Mouse (Mus musculus) cerebellum, adult 2 months (tissue): ENCODE measurements at regions not wholly inside any gene's neighbourhood (a gene's known extent, or its start where the extent isn't known, plus 50 kb on each side); places are given as distances from the start of the nearest gene placed in this dataset.

Experiments used
- DNase-seq, 2 experiments: peaks; one replicate each; pipeline ENCODE4 v3.0.0; 2021
- H3K27ac ChIP-seq: fragments of 200-500 bp; 2 replicates; pipeline ENCODE4 v1.5.1; 2012; ENCODE audit warnings: low read length, control low read depth, inconsistent platforms; ENCODE audit not compliant: insufficient read depth
- H3K27me3 ChIP-seq: fragments of 200-500 bp; 2 replicates; pipeline ENCODE4 v1.6.1; 2012; ENCODE audit warnings: inconsistent platforms, mild to moderate bottlenecking, low read length, moderate library complexity; ENCODE audit not compliant: control insufficient read depth, insufficient read depth
- H3K4me1 ChIP-seq: fragments of 200-500 bp; 2 replicates; pipeline ENCODE4 v1.6.1; 2011; ENCODE audit warnings: low read length; ENCODE audit not compliant: control insufficient read depth, insufficient read depth
- H3K4me3 ChIP-seq: fragments of 200-500 bp; replicated peaks from 2 replicates; pipeline ENCODE3; 2011; ENCODE audit warnings: mild to moderate bottlenecking, low read depth, low read length, control low read depth; ENCODE audit not compliant: insufficient read depth
- CTCF ChIP-seq: fragments of 200-500 bp; IDR thresholded peaks from 2 replicates; pipeline ENCODE4 v1.5.1; 2011; ENCODE audit warnings: low read depth, mild to moderate bottlenecking, control low read depth, low read length, moderate library complexity, borderline replicate concordance; ENCODE audit not compliant: insufficient read depth
- POLR2A ChIP-seq: fragments of 200-500 bp; IDR thresholded peaks from 2 replicates; pipeline ENCODE4 v1.6.1; 2011; ENCODE audit warnings: low read length, control low read depth, borderline replicate concordance; ENCODE audit not compliant: insufficient read depth
- whole genome bisulfite sequencing: fragments of 180-500 bp; shearing (Covaris S2); methylation state at CpG from one replicate; pipeline ENCODE4 v1.1.7; 2018; 5-methylcytosine and 5-hydroxymethylcytosine counted together

DNA sequence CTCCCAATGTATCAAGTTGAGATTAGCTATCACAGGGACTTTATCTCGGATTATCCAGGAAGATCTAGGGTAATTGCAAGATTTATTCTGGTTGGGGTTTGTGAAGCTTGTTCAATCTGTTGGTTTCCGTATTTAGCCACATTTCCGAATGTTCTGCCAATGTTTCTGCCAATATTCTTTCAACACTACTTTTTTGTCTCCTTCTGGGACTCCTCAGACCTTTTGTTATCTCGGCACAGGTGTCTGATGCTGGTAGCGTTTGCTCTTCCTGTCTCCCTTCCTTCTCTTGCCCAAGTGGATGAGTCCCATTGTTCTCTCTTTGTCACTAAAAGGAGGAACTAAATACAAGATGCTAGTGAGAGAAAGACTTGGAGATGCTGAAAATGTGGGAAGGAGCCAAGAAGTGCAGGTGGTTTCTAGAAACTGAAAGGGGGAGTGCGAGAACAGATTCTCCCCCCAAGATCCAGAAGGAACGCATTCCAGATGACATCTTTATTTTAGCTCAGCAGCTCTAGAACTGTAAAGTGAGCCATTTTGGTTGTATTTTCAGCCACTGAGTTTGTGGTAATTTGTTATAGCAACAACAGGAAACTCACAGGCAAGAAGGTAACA lies 159.7 kb downstream of the CK137956 start:
- DNase-seq: no peak

GRCm38 (mm10) chr4:127809006-127809405 lies 161.7 kb downstream of the CK137956 start:
- Histone ChIP-seq H3K27ac (no peak overlapping the region), H3K4me3 (no peak overlapping the region), H3K27me3 (no peaks in the 10 kb centered on the region), H3K4me1 (no peaks in the 10 kb centered on the region)
- no peak for DNase-seq
- TF ChIP-seq POLR2A (no peak), CTCF (no peak)
- WGBS: 68% methylated on average over 6 of the region's 6 CpGs

More for the DNA sequence above, 159.7 kb downstream of the CK137956 start:
- Histone ChIP-seq H3K4me3 (no peak overlapping the region), H3K27ac (no peak overlapping the region), H3K27me3 (no peaks in the 10 kb centered on the region), H3K4me1 (no peaks in the 10 kb centered on the region)
- WGBS: 76% methylated on average over 7 of the region's 7 CpGs
- TF ChIP-seq POLR2A (no peak), CTCF (no peak)

DNA sequence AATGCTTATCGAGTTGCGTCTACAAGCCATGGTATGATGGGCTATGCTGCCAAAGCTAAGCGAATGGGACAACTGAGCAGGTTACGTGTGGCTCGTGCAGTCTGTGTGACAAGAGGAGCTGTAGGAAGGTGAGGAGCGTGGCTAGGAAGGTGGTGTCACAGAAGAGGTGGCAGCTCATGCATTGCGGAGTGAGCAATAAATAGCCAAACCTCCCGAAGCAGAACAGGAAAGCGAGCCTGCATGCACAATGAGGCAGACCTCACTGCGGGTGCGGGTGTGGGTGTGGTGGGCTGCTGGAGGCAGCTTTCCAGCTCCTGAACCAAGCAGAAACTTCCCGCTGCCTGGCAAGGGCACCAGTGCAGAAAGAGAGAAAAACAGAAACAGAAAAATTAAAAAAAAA lies 181.5 kb downstream of the CK137956 start:
- Histone ChIP-seq H3K27me3 (no peaks in the 10 kb centered on the region), H3K4me1 (no peaks in the 10 kb centered on the region), H3K4me3 (no peak overlapping the region), H3K27ac (no peak overlapping the region)
- DNase-seq: no peak
- TF ChIP-seq POLR2A: no peak
- TF ChIP-seq CTCF: no peak
- WGBS: 49% methylated on average over 12 of the region's 12 CpGs

GRCm38 (mm10) chr4:127785786-127786185 lies 185.0 kb downstream of the CK137956 start:
- H3K27ac ChIP-seq: no peak overlapping the region
- peak in 1 of 2 experiments; percentile 27 for DNase-seq
- WGBS: 70% methylated on average over 3 of the region's 3 CpGs
- no peak overlapping the region for H3K4me3 ChIP-seq
- H3K27me3 ChIP-seq: no peaks in the 10 kb centered on the region
- H3K4me1 ChIP-seq: no peaks in the 10 kb centered on the region
- no peak for TF ChIP-seq CTCF
- no peak for TF ChIP-seq POLR2A

GRCm38 (mm10) chr4:127771966-127772500 lies 198.7 kb downstream of the CK137956 start:
- peak; percentile 23 to 28 for DNase-seq
- 9% methylated on average over 5 of the region's 5 CpGs for WGBS
- TF ChIP-seq CTCF (no peak), POLR2A (no peak)
- Histone ChIP-seq H3K4me1 (peaks cover 3% of the 10 kb centered on the region), H3K4me3 (no peak overlapping the region), H3K27ac (no peak overlapping the region), H3K27me3 (no peaks in the 10 kb centered on the region)

- no peak overlapping the region for H3K4me3 ChIP-seq
- H3K27me3 ChIP-seq: no peaks in the 10 kb centered on the region
- TF ChIP-seq POLR2A: no peak
- TF ChIP-seq CTCF: no peak
- WGBS: 93% methylated on average over 5 of the region's 5 CpGs
- DNase-seq: no peak
- no peaks in the 10 kb centered on the region for H3K4me1 ChIP-seq
- H3K27ac ChIP-seq: no peak overlapping the region
Observed at GRCm38 (mm10) chr4:127763736-127764135, 207.0 kb downstream of the CK137956 start.

DNA sequence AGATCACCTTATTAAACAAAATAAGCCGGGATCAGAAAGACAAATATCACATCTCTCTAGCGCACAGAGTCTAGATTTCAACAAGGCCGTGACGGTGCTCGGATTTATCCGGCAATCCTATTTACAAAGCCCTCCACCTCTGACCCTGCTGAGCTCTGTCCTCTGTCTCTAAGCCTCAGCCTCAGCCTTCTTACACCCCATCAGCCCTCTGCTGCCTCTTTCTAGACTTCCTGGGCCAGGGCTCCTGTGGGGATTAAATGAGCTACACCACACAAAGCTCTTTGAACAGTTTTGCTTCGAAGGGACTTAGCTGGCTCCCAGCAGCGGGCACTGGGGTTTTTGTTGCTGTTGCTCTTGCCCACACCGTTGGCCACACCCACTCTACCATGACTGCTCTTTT lies 211.8 kb downstream of the CK137956 start:
- no peak for TF ChIP-seq CTCF
- no peak for TF ChIP-seq POLR2A
- no peaks in the 10 kb centered on the region for H3K4me1 ChIP-seq
- no peak overlapping the region for H3K4me3 ChIP-seq
- WGBS: 79% methylated on average over 9 of the region's 9 CpGs
- H3K27ac ChIP-seq: no peak overlapping the region
- no peak for DNase-seq
- H3K27me3 ChIP-seq: no peaks in the 10 kb centered on the region

- TF ChIP-seq CTCF: no peak
- WGBS: 98% methylated on average over 6 of the region's 6 CpGs
- H3K4me1 ChIP-seq: no peaks in the 10 kb centered on the region
Observed at GRCm38 (mm10) chr4:127756238-127756637, 214.5 kb downstream of the CK137956 start.

DNA sequence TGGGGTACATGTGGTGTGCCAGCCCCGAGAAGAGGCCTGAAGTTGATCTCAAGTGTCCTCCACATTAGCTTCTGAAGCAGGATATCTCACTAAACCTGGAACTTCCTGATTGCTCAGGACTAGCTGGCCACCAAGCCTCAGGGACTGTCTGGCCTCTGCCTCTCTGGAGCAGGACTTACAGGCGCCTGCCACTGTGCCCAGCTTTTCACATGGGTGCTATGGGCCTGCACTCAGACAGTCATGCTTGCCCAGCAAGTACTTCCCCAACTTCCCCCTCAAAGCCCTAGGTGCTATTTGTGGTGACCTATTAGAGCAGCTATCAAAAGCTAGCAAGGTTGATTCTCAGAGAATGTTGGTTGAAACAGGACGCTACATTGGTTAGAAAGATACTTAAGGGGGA lies 220.0 kb downstream of the CK137956 start:
- 95% methylated on average over 3 of the region's 3 CpGs for WGBS

More at GRCm38 (mm10) chr4:127756238-127756637, 214.5 kb downstream of the CK137956 start:
- Histone ChIP-seq H3K27ac (no peak overlapping the region), H3K27me3 (no peaks in the 10 kb centered on the region), H3K4me3 (no peak overlapping the region)
- no peak for DNase-seq

More for the DNA sequence above, 220.0 kb downstream of the CK137956 start:
- H3K4me3 ChIP-seq: no peak overlapping the region
- no peak for TF ChIP-seq POLR2A
- H3K27ac ChIP-seq: no peak overlapping the region
- no peak for DNase-seq
- H3K4me1 ChIP-seq: 0 out of 2 replicates have a peak, but pooled peaks cover 4% of the 10 kb centered on the region
- no peaks in the 10 kb centered on the region for H3K27me3 ChIP-seq
